Mouse (Mus musculus) liver, embryonic 16.5 days (tissue): ENCODE results near the gene Npas3. TPM values are rescaled to one million over a fixed set of nuclear protein-coding genes. Genes with fewer than 3 reads are reported as not detected.

Experiments used
- ATAC-seq: fragments of 200-750 bp; cut with Nextera tagmentation; 2 replicates; pipeline ENCODE4 v1.8.0; 2017; ENCODE audit warnings: low read depth, mild to moderate bottlenecking, moderate number of reproducible peaks, moderate library complexity
- H3K27ac ChIP-seq: fragments of 300-500 bp; sonication (generic); 2 replicates; pipeline ENCODE4 v1.5.1; 2014; ENCODE audit warnings: mild to moderate bottlenecking, low read length
- H3K27me3 ChIP-seq: fragments of 300-500 bp; sonication (generic); 2 replicates; pipeline ENCODE4 v1.6.1; 2014; ENCODE audit warnings: low read depth, low read length, mixed read lengths; ENCODE audit not compliant: control insufficient read depth, insufficient read depth
- H3K36me3 ChIP-seq: fragments of 300-500 bp; sonication (generic); 2 replicates; pipeline ENCODE4 v1.6.1; 2014; ENCODE audit warnings: mild to moderate bottlenecking; ENCODE audit not compliant: control insufficient read depth, insufficient read depth
- H3K4me1 ChIP-seq: fragments of 300-500 bp; sonication (generic); 2 replicates; pipeline ENCODE4 v1.6.1; 2014; ENCODE audit warnings: low read depth, low read length, mixed read lengths; ENCODE audit not compliant: control insufficient read depth
- H3K4me2 ChIP-seq: fragments of 300-500 bp; sonication (generic); 2 replicates; pipeline ENCODE4 v1.6.1; 2014; ENCODE audit warnings: low read depth, low read length, mixed read lengths
- H3K4me3 ChIP-seq: fragments of 300-500 bp; sonication (generic); 2 replicates; pipeline ENCODE4 v1.5.1; 2014; ENCODE audit warnings: low read depth, mild to moderate bottlenecking, low read length
- H3K9ac ChIP-seq: fragments of 300-500 bp; sonication (generic); 2 replicates; pipeline ENCODE4 v1.6.1; 2014; ENCODE audit warnings: low read depth, low read length
- H3K9me3 ChIP-seq: fragments of 300-500 bp; sonication (generic); replicated peaks from 2 replicates; pipeline ENCODE4 v1.6.1; 2016; ENCODE audit warnings: low read length; ENCODE audit not compliant: control insufficient read depth
- WGBS: fragments of 180-500 bp; shearing (Covaris S2); extraction: QIAGEN DNeasy Blood & Tissue Kit; methylation state at CpG from one replicate; pipeline ENCODE4 v1.1.7; 2014; ENCODE audit not compliant: insufficient replicate concordance; 5-methylcytosine and 5-hydroxymethylcytosine counted together
- polyA plus RNA-seq: library from polyadenylated mRNA; unstranded; fragments of >200 nt; fragmentation: Nextera tagmentation; extraction: Ambion mirVana; gene quantifications from 2 replicates; pipeline ENCODE4 v1.2.1, GENCODE M21; 2015

The Npas3 gene
- polyA plus RNA-seq, 1 experiment from 2014 or later: 0.12 TPM

DNA sequence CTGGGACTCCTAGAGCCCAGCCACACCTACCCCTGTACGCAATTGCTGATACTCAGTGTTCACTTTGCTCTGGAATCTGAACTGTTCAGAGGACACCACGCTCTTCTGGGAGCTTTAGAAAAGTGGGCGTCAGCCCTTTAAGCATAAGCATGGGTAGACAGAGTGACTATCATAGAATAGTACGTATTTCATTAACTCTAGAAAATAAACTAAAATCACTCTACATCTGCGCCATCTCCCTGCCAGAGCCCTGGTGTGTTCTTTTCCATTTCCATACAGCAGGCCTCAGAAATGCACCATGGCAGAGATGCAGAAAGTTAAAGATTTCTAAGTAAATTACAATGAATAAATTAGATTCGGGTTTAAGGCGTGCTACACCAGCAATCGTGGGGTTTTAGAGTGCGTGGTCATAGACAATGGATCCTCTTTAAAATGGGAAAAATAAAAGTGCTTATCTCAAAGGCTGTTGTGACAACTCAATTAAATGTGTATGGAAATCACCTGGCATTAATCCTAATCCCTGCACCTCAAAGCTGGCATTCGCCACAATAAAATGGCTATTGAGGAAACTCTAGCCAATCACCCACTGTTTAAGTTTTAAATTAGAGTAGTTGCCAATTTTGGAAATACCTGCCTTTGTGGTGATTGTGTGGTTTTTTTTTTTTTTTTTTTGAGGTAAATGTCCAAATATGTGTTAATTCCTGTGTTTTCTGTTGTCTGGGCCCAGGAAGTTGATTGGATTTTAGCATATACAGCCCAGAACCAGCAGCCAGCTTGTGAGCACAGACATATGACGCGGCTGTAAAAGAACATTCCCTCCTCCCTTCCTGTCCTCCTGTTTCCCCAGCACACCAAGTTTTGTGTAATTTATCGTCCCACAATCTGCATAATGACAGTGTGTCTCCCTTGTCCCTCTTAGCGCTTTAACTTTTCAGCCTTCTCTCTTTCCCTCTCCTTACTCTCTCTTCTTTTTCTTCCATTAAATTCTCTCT, 737.7 kb downstream of the Npas3 start:
- Histone ChIP-seq H3K27me3 (no peaks in the 10 kb centered on the region), H3K9ac (no peak overlapping the region), H3K9me3 (no peaks in the 10 kb centered on the region), H3K4me1 (no peaks in the 10 kb centered on the region), H3K4me2 (no peak overlapping the region), H3K36me3 (no peaks in the 10 kb centered on the region), H3K27ac (no peak overlapping the region), H3K4me3 (no peak overlapping the region)
- no peak for ATAC-seq
- WGBS: 68% methylated on average over 14 of the region's 14 CpGs

DNA sequence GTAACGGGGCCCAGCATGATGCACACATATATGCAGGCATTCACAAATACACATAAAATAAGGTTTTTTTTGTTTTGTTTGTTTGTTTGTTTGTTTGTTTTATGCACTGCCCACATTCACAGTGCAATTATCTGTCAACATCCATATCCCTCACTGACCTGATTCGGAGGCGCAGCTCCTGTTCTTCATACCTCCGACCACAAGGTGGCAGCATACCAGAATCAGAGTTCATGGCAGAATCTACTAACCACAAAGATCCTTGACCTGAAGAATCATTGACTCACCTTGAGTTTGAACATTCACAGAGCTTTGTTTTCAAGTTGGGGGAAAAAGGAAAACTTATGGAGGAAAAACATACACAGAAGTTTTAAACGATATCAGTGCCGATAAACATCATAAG, 743.9 kb downstream of the Npas3 start:
- Histone ChIP-seq H3K9ac (no peak overlapping the region), H3K27ac (no peak overlapping the region), H3K36me3 (no peaks in the 10 kb centered on the region), H3K4me1 (no peaks in the 10 kb centered on the region), H3K4me3 (no peak overlapping the region), H3K9me3 (no peaks in the 10 kb centered on the region), H3K4me2 (no peak overlapping the region), H3K27me3 (no peaks in the 10 kb centered on the region)
- WGBS: 82% methylated on average over 6 of the region's 6 CpGs
- ATAC-seq: no peak

DNA sequence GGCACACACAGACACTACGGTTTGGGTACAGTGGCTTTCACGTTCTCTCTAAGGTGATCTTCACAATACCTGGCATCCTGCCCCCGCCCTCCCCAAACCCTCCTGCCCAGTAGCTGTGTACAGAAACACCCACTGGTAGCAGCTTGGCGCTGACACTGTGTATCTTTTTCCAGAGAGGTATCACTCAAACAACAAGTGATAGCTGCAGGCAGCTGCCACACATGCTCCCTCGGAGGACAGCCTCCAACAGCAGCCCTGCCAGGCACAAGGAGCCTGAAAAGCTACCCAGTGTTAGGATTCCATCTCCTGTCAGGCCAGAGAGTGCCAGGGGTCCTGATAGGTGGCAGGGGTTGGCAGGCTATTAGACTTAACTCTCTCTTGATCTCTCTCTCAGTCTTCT, 747.2 kb downstream of the Npas3 start:
- H3K4me1 ChIP-seq: no peaks in the 10 kb centered on the region
- no peaks in the 10 kb centered on the region for H3K27me3 ChIP-seq
- H3K36me3 ChIP-seq: no peaks in the 10 kb centered on the region
- no peak overlapping the region for H3K4me3 ChIP-seq
- no peak overlapping the region for H3K27ac ChIP-seq
- WGBS: 62% methylated on average over 5 of the region's 5 CpGs
- ATAC-seq: no peak
- no peak overlapping the region for H3K4me2 ChIP-seq
- H3K9me3 ChIP-seq: no peaks in the 10 kb centered on the region
- H3K9ac ChIP-seq: no peak overlapping the region

DNA sequence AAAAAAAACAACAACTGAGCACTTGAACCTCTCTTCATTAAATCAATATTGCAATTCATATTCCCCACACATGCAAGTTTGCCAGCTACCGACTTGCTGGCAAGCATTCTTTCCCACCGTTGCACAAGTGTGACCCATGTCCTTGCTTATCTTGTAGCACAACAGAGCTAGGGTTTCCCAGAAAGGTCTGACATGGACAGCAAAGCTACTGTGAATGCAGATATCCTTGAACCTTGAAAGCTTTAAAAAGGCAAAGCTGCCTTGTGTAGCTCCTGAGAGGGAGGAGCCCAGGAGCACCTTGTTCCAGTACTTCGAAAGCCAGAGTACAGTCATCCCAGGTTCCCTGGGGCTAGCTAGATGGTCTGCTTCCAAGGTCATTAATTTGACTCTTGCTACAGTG, 748.7 kb downstream of the Npas3 start:
- WGBS: 71% methylated on average over 3 of the region's 3 CpGs
- no peaks in the 10 kb centered on the region for H3K27me3 ChIP-seq
- H3K4me1 ChIP-seq: no peaks in the 10 kb centered on the region
- H3K4me2 ChIP-seq: no peak overlapping the region
- H3K4me3 ChIP-seq: no peak overlapping the region
- no peak overlapping the region for H3K9ac ChIP-seq
- no peak for ATAC-seq
- no peak overlapping the region for H3K27ac ChIP-seq
- H3K36me3 ChIP-seq: no peaks in the 10 kb centered on the region
- no peaks in the 10 kb centered on the region for H3K9me3 ChIP-seq

GRCm38 (mm10) chr12:53999647-54000637, 751.5 kb downstream of the Npas3 start:
- H3K9ac ChIP-seq: no peak overlapping the region
- WGBS: 39% methylated on average over 15 of the region's 15 CpGs
- no peak for ATAC-seq

GRCm38 (mm10) chr12:54002496-54002895, 754.0 kb downstream of the Npas3 start:
- Histone ChIP-seq H3K9ac (no peak overlapping the region), H3K27ac (no peak overlapping the region), H3K4me2 (no peak overlapping the region), H3K9me3 (no peaks in the 10 kb centered on the region), H3K4me3 (no peak overlapping the region), H3K4me1 (no peaks in the 10 kb centered on the region), H3K27me3 (no peaks in the 10 kb centered on the region), H3K36me3 (no peaks in the 10 kb centered on the region)
- no peak for ATAC-seq
- 41% methylated on average over 4 of the region's 4 CpGs for WGBS

More at GRCm38 (mm10) chr12:53999647-54000637, 751.5 kb downstream of the Npas3 start:
- no peak overlapping the region for H3K4me3 ChIP-seq
- H3K4me2 ChIP-seq: no peak overlapping the region
- no peaks in the 10 kb centered on the region for H3K36me3 ChIP-seq
- no peaks in the 10 kb centered on the region for H3K27me3 ChIP-seq
- no peaks in the 10 kb centered on the region for H3K9me3 ChIP-seq
- no peak overlapping the region for H3K27ac ChIP-seq
- H3K4me1 ChIP-seq: no peaks in the 10 kb centered on the region

DNA sequence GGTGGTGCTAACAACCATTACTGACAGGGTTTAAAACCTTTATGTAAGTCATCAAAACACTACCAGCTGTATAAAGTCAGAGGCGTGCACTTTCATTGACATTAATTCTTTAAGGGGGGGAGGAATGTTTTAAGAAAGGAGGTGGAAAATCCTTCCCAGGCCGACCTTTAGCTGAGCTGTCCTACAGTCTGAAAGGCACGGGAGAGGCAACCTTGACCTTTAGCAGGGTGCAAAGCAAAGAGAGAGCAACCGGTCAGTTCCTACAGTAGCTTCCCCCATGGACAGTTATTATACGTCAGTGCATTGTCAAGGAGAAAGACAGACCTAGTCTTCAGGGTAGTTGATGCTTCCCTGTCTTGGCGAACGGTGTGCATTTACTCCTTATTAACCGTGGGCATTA, 756.1 kb downstream of the Npas3 start:
- H3K4me3 ChIP-seq: no peak overlapping the region
- H3K9me3 ChIP-seq: no peaks in the 10 kb centered on the region
- ATAC-seq: no peak
- no peaks in the 10 kb centered on the region for H3K27me3 ChIP-seq
- no peak overlapping the region for H3K4me2 ChIP-seq
- H3K9ac ChIP-seq: no peak overlapping the region
- H3K27ac ChIP-seq: no peak overlapping the region
- H3K4me1 ChIP-seq: no peaks in the 10 kb centered on the region
- H3K36me3 ChIP-seq: no peaks in the 10 kb centered on the region
- WGBS: 48% methylated on average over 8 of the region's 8 CpGs

DNA sequence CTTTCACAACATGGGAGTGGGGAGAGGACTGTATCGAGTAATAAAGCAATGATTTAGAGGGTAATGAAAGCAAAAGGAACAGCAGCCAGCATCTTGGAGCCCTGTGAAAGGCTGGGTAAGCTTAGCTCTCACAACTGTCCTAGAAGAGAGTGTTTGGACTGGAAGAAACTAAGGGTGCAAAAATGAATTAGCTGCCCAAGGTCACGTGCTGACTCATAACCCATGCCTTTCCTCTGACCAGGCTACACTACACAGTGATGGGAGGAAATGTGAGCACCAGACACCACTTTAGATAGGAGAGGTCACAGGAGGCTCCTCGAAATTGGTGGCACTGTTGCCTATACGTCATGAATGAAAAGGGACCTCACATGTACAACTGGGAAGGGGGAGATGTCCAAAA, 757.1 kb downstream of the Npas3 start:
- Histone ChIP-seq H3K36me3 (no peaks in the 10 kb centered on the region), H3K27ac (no peak overlapping the region), H3K4me2 (no peak overlapping the region), H3K9ac (no peak overlapping the region), H3K4me1 (no peaks in the 10 kb centered on the region), H3K9me3 (no peaks in the 10 kb centered on the region), H3K4me3 (no peak overlapping the region), H3K27me3 (no peaks in the 10 kb centered on the region)
- 33% methylated on average over 4 of the region's 4 CpGs for WGBS
- no peak for ATAC-seq
